Mouse (Mus musculus) CH12F3 (cell line): ENCODE data around the gene Nudt4.
"Not testable (repeated sequence)": the region's sequence is repeated elsewhere in the genome, so short reads cannot be mapped to it uniquely, and the experiment has no call there.

Experiments used
- in situ Hi-C: fragments of 300-500 bp; cut with MboI; formaldehyde crosslinking; loops from 2 replicates; pipeline ENCODE4 v1.14.3; 2020; ENCODE audit warnings: low sequenced_read_pairs

The Nudt4 gene

DNA sequence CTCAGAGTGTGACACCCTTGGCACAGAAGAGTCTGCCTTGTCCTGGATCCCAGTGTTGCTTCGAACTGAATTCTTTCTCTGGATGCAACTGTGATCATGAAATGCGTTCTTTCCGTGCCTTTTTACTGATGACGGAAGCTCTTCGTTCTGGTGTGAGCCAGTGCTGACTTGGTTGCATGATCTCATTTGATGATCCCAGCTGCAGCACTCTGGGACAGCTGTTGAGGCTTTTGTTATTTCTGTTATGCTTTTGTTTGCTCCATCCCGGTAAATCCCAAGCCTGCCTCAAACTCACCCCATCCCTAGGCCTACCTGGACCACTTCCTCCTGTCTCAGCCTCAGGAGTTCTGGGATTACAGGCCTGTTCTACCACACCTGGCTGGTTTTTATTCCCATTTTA is 4.1 kb upstream of the Nudt4 start:
- in situ Hi-C loops = no loop called here

DNA sequence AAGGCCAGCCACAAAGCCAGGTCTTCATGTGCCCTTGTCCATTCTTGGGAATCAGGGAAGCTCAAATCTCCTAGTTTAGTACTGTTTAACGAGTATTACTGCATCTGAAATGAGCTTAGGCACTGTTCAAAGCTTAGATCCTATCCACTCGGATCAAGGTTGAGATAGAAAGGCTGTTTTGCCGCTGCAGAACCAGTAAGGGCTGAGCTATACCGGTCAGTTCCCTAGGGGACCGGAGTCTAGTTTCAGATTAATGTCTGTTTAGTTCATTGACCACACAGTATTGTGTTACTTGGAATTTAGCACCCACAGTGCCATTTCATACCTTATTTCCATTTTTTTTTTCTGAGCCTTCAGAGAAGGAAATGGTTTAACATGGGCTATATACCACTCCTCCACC is 3.6 kb upstream of the Nudt4 start:
- in situ Hi-C loops = no loop called here

DNA sequence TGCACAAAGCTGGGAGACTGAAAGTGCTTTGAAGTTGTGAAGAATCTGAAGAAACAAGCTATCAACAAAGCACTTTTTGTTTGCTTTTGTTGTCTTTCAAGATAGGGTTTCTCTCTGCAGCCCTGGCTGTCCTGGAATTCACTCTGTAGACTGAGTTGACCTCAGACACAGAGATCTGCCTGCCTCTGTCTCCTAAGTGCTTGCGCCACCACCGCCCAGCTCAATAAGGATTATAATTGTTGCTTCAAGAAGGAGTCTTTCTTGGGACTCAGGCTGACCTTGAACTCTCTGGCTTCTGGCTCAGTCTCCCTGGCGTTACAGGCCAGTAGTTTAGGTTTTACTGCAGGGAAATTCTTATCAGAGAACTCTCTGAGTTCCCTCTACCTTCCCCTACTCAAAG is 2.8 kb upstream of the Nudt4 start:
- in situ Hi-C loops = no loop called here

DNA sequence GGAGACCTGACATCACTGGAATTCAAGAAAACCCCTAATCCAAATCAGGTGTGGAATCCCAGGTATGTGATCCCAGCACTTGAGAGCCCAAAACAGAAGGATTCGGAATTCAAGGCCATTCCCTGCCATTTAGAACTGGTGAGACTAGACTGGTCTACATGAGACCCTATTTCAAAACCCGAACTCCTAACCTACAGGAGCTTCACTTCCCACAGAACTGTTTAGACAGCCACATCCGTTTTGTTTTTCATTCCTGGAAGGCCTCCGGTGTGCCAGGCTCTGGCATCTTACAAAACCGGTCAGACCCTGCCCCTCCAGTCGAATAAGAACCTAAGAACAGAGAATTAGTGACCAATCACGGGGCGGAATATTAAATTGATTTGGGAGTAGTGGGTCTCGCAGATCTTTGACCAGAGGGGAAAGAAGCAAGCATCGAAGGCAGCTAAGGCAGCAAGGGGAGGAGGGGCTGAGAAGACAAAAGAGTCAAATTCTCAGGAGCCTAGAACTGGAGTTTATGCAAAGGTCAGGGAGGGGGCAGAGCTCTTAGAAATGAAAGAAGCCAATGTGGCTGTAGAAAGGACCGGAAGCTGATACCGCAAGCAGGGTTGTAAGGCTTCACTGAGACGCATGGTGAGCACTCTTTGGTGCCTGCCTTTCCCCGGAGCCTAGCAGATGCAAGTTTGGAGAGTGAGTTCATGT is 1.4 kb upstream of the Nudt4 start:
- in situ Hi-C loops = no loop called here

DNA sequence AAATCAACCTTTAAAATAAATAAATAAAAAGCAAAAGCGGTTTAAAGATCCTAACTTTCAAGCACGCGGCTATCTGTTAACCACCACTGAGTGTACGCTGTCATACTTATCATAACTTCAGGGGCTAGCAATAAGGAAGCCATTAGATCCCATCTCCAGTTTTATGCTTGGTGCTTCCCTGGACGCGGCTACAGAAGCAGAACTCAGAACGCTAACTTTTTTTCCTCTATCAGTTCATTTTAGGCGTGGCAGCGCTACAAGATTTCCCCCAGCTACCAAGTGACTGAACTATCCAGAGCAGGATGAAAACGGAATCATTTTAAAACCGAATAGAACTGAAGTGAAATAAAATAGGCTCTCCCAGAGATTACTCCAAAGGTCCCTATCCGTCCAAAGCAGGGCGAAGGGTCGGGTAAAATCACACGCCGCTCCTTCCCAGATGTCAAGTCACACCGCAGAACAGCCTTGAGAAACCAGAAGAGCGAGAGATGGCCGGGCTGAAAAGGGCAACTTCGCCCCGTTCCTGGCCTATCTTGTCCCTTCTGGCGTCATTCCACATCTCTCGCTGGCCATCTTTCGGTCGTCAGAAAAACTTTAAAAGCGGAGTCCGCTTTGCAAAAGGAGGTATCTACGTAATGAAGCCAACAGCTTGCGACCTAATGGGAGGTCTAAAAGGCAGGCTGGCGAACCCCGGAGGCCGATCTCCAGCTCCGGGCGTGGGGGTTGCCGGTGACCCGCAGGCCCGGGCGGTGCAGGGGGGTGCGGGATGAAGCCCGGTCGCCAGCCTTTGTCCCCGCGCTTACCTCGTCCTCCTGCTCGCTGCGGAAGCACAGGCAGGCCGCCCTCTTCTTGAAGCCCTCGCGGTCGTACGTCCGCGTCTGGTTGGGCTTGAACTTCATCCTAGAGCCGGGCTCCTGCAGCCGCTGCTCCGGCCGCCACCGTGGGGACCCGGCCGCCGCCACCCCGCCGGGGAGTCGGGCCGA is 796 bp downstream of the Nudt4 start:
- in situ Hi-C loops = no loop called here

DNA sequence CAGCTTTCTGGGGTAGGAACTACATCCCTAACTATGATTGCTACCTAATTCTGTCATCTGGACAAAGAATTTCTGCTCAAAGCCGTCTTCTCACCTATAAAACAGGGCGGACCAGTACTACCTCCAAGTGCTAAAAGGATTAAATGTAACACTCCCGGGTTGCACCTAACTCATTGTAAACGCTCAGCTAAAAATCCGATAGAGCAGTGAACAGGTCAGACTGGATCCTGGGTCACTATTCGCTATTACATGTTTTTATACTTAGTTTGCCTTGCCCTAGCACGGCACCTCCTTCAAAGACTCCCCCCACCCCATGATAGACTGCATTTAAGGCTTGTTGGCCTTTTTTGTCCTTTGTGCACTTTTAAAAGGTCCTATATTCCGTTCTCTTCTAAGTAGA is 1.6 kb downstream of the Nudt4 start:
- in situ Hi-C loops = no loop called here

DNA sequence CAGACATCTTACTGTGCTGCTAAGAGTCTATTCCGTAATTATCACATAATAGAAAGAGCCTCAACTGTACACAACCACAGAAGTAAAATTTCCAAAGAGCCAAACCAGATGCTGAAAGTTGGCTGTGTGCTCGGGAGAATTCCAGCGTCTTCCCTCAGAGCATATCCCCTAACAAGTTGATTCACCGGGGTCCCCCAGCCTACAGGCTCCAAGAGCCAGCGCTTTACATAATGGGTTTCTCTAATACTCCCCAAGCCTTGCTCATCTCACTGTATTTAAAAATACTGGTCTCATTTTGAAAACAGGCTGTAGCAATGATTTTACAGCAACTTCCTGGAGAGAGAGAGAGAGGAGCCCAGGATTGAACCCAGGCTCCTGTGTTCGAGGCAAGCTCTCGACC is 2.3 kb downstream of the Nudt4 start:
- in situ Hi-C loops = no loop called here

DNA sequence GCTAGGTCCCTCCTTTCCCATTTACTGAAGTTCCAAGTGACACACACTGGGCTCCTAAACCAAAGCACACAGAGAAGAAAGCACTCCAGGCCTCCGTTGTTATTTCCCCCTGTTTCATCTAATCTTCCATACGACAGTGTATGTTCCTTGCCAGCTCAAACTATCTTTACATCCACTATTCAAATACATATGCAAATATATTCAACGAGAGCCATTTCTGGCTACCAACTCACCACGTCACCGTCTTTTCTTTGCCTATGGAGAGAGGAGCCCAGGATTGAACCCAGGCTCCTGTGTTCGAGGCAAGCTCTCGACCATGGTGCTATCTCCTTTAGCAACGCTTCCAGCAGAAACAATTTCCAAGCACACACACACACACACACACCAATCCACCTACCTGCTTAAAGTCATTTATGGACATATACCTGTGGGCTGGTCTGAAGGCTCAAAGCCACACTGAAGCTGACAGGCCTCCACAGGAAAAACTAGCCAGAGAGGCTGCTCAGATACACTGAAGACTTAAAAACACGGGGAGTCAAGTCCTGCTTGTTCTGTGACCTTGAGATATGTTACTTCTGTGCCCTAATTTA is 3.5 kb downstream of the Nudt4 start:
- in situ Hi-C loops = no loop called here

DNA sequence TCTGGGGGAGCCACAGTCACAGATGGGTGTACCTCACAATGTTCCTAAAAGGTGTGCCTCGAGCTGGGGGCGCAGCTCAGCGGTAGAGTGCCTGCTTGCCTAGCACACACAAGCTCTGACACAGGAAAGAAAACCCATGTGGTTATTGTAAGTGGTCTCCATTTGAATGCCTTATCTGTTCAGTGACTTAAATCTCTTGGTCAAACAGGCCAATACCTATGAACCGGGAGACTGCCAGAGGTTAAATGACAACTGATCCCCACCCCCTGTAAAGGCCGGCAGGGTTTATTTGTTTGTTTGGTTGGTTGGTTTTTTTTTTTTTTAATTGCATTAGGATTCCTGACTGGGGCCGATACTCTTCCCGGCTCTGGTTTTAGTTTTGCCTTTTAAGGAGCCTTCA is 4.5 kb downstream of the Nudt4 start:
- in situ Hi-C loops = loop anchor here (10.0 kb wide), 3 partner anchors 305 to 465 kb away; no protein-coding TSS in a partner anchor

DNA sequence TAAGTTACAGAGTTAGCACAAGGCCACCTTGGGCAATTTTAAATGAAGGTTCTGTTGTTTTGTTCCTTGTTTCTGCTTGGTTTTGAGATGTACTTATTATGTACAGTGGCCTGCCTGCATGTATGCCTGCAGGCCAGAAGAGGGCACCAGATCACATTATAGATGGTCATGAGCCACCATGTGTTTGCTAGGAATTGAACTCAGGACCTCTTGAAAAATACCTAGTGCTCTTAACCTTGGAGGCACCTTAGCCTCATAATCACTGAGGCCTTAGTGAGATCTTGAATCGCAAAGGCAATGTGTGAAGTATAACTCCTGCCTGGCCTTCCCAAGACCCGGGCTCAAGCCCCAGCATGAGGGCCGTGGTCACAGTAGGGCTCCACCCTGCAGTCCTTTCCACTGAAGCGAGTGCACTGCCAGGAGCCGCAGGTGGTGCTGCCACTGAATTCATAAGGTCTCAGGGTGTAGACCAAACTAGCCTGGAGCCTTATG is 6.6 kb downstream of the Nudt4 start:
- in situ Hi-C loops = loop anchor here (10.0 kb wide), 3 partner anchors 307 to 467 kb away; no protein-coding TSS in a partner anchor

DNA sequence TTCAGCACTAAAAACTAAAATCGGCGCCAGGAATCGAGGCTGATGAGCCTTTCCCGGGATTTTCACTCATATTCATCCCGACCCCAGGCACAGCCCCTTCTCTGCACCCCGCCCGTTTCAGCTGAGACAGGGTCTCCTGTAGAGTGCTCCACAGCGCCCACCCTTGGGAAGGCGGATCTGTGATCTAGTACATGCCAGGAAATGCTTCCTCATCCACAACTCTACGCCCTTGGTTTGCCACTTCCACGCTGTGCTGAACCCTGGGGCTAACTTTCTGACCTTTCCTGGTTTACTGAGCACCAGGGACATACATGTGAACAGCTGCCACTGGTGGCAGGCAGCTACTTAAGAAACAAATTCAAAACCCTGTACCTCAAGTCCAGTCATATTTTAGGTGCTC is 8.1 kb downstream of the Nudt4 start:
- in situ Hi-C loops = loop anchor here (10.0 kb wide), 3 partner anchors 309 to 469 kb away; no protein-coding TSS in a partner anchor

DNA sequence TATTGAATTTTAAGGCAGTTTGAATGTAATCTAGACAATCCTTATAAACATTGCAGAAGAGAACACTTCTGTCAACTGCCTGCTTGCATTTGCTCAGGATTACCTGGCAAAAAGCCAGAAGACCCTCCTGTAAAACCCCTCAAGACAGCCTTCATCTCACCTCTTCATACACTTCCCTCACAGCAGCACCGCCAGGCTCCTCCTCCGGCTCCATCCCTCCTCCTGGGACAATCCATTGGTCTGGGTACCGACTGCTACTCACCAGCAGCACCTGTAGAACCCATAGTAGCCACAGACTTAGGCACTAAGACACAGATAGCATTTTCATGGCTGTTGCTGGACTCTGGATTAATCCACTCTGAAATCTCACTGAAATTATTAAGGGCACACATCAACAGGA is 11.6 kb downstream of the Nudt4 start:
- in situ Hi-C loops = loop anchor here (10.0 kb wide), 3 partner anchors 312 to 472 kb away; no protein-coding TSS in a partner anchor

DNA sequence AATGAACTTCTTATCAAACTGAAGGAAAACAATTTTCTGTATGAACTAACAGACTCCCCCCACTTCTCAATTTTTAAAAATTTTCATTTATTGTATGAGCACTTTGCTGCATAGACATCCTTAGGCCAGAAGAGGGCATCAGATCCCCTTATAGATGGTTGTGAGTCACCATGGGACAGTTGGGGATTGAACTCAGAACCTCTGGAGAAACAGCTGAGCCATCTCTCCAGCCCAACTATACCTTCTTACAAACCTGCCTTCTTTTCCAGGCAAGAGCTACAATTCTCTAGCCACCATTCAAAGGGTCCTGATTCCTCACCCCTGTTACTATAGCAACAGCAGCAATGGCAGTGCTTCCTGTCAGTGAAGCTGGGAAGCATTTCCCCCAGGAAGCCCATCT is 12.2 kb downstream of the Nudt4 start:
- in situ Hi-C loops = loop anchor here (10.0 kb wide), 3 partner anchors 313 to 473 kb away; no protein-coding TSS in a partner anchor

DNA sequence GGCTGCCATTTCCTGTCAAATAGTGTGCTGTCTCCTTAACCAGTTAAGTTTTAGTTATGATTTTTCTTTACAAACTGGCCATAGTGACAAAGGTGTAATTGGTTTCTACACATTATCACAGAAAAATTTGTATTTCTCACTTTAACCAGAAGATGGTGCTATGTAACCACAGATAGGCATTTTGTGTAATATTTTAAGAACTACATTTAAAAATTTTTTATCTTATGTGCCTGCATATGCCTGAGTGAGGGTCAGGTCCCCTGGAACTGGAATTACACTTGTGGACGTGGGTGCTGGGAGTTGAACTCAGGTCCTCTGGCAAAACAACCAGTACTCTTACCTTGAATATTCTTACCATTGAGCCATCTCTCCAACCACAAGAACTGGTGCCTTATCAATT is 13.4 kb downstream of the Nudt4 start:
- in situ Hi-C loops = loop anchor here (10.0 kb wide), 3 partner anchors 314 to 474 kb away; no protein-coding TSS in a partner anchor

DNA sequence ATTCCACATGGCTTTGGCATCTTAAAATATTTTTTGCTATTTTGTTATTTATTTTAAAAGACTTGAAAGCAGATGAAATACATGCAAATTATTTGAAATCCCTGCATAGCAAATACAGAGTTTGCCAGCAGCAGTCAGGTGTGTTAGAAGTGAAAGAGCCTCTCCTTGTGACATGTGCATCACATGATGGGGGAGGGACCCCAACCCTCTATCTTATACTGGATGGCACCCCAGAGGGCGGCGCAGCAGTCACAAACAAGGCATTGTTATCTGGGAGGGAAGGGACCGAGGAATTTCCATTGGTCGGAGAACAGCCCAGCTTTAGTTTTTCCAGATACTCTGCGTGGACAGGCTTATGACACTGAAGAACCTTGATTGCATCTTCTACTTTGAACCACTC is 14.9 kb downstream of the Nudt4 start:
- in situ Hi-C loops = not testable (repeated sequence)

DNA sequence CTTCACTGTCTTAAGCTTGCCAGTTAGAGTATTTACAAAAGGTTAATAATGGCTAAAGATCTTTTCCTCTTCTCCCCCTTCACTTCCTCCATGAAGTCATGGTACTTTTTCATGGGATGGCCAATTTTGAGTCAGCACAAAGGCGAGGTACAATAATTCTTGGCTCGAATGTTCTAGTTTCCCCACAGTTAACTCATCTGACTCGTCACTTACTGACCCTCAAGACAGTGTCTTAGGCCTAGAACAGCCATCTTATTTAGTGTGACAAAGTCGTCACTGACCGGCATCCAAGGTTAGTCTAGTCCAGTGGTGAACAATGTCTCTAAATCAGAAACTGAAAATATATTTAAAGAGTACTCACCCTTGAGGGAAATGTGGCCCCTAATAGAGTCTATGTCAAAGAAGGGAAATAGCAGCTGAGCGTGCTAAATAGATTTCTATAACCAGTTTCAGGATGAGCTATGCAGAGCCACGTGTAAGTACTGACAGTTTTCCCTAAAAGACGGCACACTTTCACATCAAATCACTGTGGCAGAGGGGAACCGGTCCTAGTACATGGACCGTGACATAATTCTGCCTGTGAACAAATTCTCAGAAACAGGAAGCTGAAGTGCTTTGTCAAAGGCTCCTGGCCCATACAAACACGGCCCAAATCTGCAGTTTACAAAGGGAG is 15.7 kb downstream of the Nudt4 start:
- in situ Hi-C loops = no loop called here

DNA sequence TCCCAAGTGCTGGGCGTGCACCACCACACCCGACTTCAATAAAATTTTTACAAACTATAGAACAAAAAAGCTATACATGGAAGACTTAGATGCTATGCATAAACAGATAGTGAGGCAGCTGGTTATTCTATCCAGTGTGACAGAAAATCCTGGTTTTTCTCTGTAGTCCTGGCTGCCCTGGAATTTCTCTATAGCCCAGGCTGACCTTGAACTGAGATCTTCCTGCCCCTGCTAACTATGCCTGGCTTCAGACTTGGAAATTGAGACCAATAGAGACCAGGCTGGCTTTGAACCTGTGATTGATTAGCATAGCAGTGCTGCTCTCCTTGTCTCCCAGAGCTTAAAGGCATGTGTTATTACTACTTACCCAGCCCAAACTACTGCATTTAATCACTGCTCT is 17.8 kb downstream of the Nudt4 start:
- in situ Hi-C loops = no loop called here

DNA sequence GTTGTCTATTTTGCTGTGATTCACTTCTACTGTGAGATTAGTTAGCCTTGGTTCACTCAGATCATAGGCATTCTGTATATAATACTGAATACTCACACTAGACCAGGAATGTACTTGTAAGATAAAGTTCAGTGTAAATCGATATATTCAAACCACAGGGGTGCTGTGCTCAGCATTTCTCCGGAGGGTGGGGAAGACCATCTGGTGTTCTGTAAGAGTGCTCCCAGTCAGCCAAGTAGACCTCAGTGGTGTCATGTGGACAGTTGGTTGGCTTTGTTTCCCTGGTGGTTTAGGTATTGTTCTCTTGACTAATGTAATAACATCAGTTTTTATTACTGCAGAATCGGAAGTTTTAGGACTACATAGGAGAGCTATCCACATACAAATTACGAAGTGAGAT is 18.9 kb downstream of the Nudt4 start:
- in situ Hi-C loops = no loop called here

DNA sequence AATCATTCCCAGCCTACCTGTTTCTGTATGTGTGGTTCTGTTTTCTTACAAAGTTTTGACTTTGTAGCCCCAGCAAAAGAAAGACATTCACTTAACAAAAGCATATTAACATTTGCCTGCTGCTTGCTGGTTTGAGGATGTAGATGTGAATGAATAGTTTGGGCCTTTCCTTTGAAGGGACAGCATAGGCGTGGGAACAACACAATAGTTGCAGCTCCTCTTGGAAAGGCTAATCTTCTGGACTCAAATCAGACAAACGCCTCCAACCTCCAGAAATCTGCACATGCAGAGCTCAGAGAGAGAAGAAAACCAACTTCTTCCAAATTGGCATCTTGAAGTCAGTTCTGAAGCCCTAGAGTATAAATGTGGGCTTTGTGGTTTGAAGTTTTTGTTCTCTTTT is 19.3 kb downstream of the Nudt4 start:
- in situ Hi-C loops = no loop called here

DNA sequence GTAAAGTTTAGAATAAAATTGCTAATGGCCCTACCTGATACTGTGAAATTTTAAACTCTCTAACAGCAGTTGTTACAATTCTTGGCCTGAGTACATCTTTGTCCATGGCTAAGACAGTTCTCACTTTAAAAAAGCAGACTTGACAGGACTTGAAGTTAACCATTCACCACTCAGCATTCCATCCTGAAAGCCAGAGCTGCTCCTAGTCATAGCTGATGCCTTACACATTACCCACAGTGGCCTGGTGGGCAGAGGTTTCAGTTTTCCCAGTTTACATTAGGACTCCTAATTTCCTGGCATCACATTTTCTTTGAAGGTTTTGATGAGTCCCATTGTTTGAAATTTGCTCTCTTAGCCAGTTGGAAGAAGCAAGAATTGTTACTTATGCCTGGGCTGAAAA is 19.9 kb downstream of the Nudt4 start:
- in situ Hi-C loops = no loop called here

DNA sequence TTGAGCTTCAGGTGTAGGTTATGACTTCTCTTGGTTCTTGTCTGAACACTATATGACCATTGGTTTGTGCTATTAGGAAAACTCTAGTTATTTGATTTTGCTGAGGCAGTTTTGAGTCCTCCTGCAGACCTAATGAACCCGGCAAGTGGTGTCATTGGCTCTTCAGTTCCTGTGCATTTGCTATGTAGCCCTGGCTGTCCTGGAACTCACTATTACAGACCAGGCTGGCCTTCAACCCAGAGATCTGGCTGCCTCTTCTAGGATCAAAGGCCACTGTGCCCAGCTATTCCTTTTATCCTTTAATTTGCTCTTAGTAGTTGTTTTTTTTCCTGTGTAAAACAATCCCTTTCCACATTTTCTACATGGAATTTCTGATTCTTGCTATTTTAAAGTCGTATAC is 20.6 kb downstream of the Nudt4 start:
- in situ Hi-C loops = no loop called here
